Mouse (Mus musculus): ENCODE measurements around the gene Ctdspl. TPM values are rescaled to one million over a fixed set of nuclear protein-coding genes. Genes with fewer than 3 reads are reported as not detected.

Gene Ctdspl
- polyA plus RNA-seq, 1 experiment from 2014 or later: 2.4 TPM

GRCm38 (mm10) chr9:118949124-118949523, 22.9 kb downstream of the Ctdspl start:
- DNase-seq (no peak), ATAC-seq (no peak)
- 83% methylated on average over 8 of the region's 8 CpGs for WGBS (ENCODE audit: insufficient replicate concordance)
- H3K36me3 ChIP-seq (replicated peaks; ENCODE audit: insufficient read depth, low read length): no peaks in the 10 kb centered on the region
- peaks cover 5% of the 10 kb centered on the region; the same call in 1 of the 2 replicates for H3K4me1 ChIP-seq (ENCODE audit: insufficient read depth)
- TF ChIP-seq EP300 (IDR thresholded peaks at IDR 0.05; ENCODE audit: low read depth) (no peak), CTCF (IDR thresholded peaks at IDR 0.05; ENCODE audit: low read depth) (no peak)
- H3K4me2 ChIP-seq (ENCODE audit: low read depth, low read length): no peak overlapping the region
- no peak overlapping the region for H3K9ac ChIP-seq (replicated peaks)
- H3K27ac ChIP-seq (ENCODE audit: low read depth): no peak overlapping the region
- no peaks in the 10 kb centered on the region for H3K27me3 ChIP-seq (ENCODE audit: insufficient read depth, low read length)
- H3K4me3 ChIP-seq (ENCODE audit: low read depth, low read length): no peak overlapping the region
- H3K9me3 ChIP-seq (ENCODE audit: low read length): no peaks in the 10 kb centered on the region

- ATAC-seq (no peak), DNase-seq (no peak)
- Histone ChIP-seq H3K4me1 (ENCODE audit: insufficient read depth) (peaks cover 2% of the 10 kb centered on the region; the same call in 1 of the 2 replicates), H3K4me2 (ENCODE audit: low read depth, low read length) (no peak overlapping the region), H3K4me3 (ENCODE audit: low read depth, low read length) (no peak overlapping the region), H3K27me3 (ENCODE audit: insufficient read depth, low read length) (no peaks in the 10 kb centered on the region), H3K9ac (replicated peaks) (no peak overlapping the region), H3K36me3 (replicated peaks; ENCODE audit: insufficient read depth, low read length) (no peaks in the 10 kb centered on the region), H3K27ac (ENCODE audit: low read depth) (no peak overlapping the region), H3K9me3 (ENCODE audit: low read length) (no peaks in the 10 kb centered on the region)
- TF ChIP-seq EP300 (IDR thresholded peaks at IDR 0.05; ENCODE audit: low read depth): no peak
- 72% methylated on average over 4 of the region's 4 CpGs for WGBS (ENCODE audit: insufficient replicate concordance)
Observed at GRCm38 (mm10) chr9:118949654-118950053, 23.4 kb downstream of the Ctdspl start.

- no peak overlapping the region for H3K4me3 ChIP-seq (ENCODE audit: low read depth, low read length)
- no peak for ATAC-seq
- no peaks in the 10 kb centered on the region for H3K27me3 ChIP-seq (ENCODE audit: insufficient read depth, low read length)
- H3K9me3 ChIP-seq (ENCODE audit: low read length): no peaks in the 10 kb centered on the region
- no peak for DNase-seq
- H3K4me2 ChIP-seq (ENCODE audit: low read depth, low read length): no peak overlapping the region
- no peaks in the 10 kb centered on the region for H3K36me3 ChIP-seq (replicated peaks; ENCODE audit: insufficient read depth, low read length)
- TF ChIP-seq EP300 (IDR thresholded peaks at IDR 0.05; ENCODE audit: low read depth) (no peak), CTCF (IDR thresholded peaks at IDR 0.05; ENCODE audit: low read depth) (no peak)
- peaks cover 2% of the 10 kb centered on the region; the same call in 1 of the 2 replicates for H3K4me1 ChIP-seq (ENCODE audit: insufficient read depth)
- 63% methylated on average over 10 of the region's 10 CpGs for WGBS (ENCODE audit: insufficient replicate concordance)
- no peak overlapping the region for H3K9ac ChIP-seq (replicated peaks)
- no peak overlapping the region for H3K27ac ChIP-seq (ENCODE audit: low read depth)
Observed at GRCm38 (mm10) chr9:118950061-118950460, 23.8 kb downstream of the Ctdspl start.

- Histone ChIP-seq H3K9me3 (ENCODE audit: low read length) (no peaks in the 10 kb centered on the region), H3K9ac (replicated peaks) (no peak overlapping the region), H3K27me3 (ENCODE audit: insufficient read depth, low read length) (no peaks in the 10 kb centered on the region), H3K27ac (ENCODE audit: low read depth) (no peak overlapping the region), H3K4me1 (ENCODE audit: insufficient read depth) (peaks cover 2% of the 10 kb centered on the region; the same call in 1 of the 2 replicates), H3K4me2 (ENCODE audit: low read depth, low read length) (no peak overlapping the region), H3K4me3 (ENCODE audit: low read depth, low read length) (no peak overlapping the region), H3K36me3 (replicated peaks; ENCODE audit: insufficient read depth, low read length) (no peaks in the 10 kb centered on the region)
- ATAC-seq (no peak), DNase-seq (no peak)
- WGBS (ENCODE audit: insufficient replicate concordance): 90% methylated on average over 2 of the region's 2 CpGs
- no peak for TF ChIP-seq CTCF (IDR thresholded peaks at IDR 0.05; ENCODE audit: low read depth)
Observed at GRCm38 (mm10) chr9:118950751-118951150, 24.5 kb downstream of the Ctdspl start.

GRCm38 (mm10) chr9:118951381-118951780, 25.1 kb downstream of the Ctdspl start:
- WGBS (ENCODE audit: insufficient replicate concordance): 81% methylated on average over 7 of the region's 7 CpGs
- Histone ChIP-seq H3K36me3 (replicated peaks; ENCODE audit: insufficient read depth, low read length) (no peaks in the 10 kb centered on the region), H3K9me3 (ENCODE audit: low read length) (no peaks in the 10 kb centered on the region), H3K27ac (ENCODE audit: low read depth) (peak overlapping the region; percentile 44; the same call in 1 of the 2 replicates), H3K4me3 (ENCODE audit: low read depth, low read length) (no peak overlapping the region), H3K4me1 (ENCODE audit: insufficient read depth) (peaks cover 2% of the 10 kb centered on the region; the same call in 1 of the 2 replicates), H3K27me3 (ENCODE audit: insufficient read depth, low read length) (no peaks in the 10 kb centered on the region), H3K4me2 (ENCODE audit: low read depth, low read length) (no peak overlapping the region), H3K9ac (replicated peaks) (no peak overlapping the region)
- ATAC-seq (no peak), DNase-seq (no peak)
- TF ChIP-seq EP300 (IDR thresholded peaks at IDR 0.05; ENCODE audit: low read depth) (no peak), CTCF (IDR thresholded peaks at IDR 0.05; ENCODE audit: low read depth) (no peak)

GRCm38 (mm10) chr9:118952180-118952579, 25.9 kb downstream of the Ctdspl start:
- Histone ChIP-seq H3K9ac (replicated peaks) (no peak overlapping the region), H3K27me3 (ENCODE audit: insufficient read depth, low read length) (no peaks in the 10 kb centered on the region), H3K4me2 (ENCODE audit: low read depth, low read length) (peak overlapping the region; percentile 27; the same call in 1 of the 2 replicates), H3K9me3 (ENCODE audit: low read length) (no peaks in the 10 kb centered on the region), H3K27ac (ENCODE audit: low read depth) (peak overlapping the region; percentile 44), H3K4me3 (ENCODE audit: low read depth, low read length) (no peak overlapping the region), H3K4me1 (ENCODE audit: insufficient read depth) (peaks cover 2% of the 10 kb centered on the region; the same call in 1 of the 2 replicates), H3K36me3 (replicated peaks; ENCODE audit: insufficient read depth, low read length) (no peaks in the 10 kb centered on the region)
- ATAC-seq (peak; percentile 96), DNase-seq (peak; percentile 35)
- TF ChIP-seq EP300 (IDR thresholded peaks at IDR 0.05; ENCODE audit: low read depth): 0 out of 2 replicates have a peak, but pooled peaks have one; percentile 25
- TF ChIP-seq CTCF (IDR thresholded peaks at IDR 0.05; ENCODE audit: low read depth): no peak
- 48% methylated on average over 16 of the region's 16 CpGs for WGBS (ENCODE audit: insufficient replicate concordance)
